Mouse (Mus musculus) cortical plate, adult 2 months (tissue): ENCODE results near the gene Zscan18.

Source experiments
- CTCF ChIP-seq: fragments of 200-500 bp; IDR thresholded peaks from 2 replicates; pipeline ENCODE4 v1.5.1; 2011; ENCODE audit warnings: mild to moderate bottlenecking, control low read depth, low read length; ENCODE audit not compliant: insufficient read depth; ENCODE audit errors: extremely low read depth
- POLR2A ChIP-seq: fragments of 200-500 bp; IDR thresholded peaks from 2 replicates; pipeline ENCODE4 v1.6.1; 2011; ENCODE audit warnings: mild to moderate bottlenecking, low read length, control low read depth; ENCODE audit not compliant: insufficient read depth; ENCODE audit errors: extremely low read depth

GRCm38 (mm10) chr7:12803727-12804071, 264 bp upstream of the Zscan18 start:
- TF ChIP-seq CTCF (no peak), POLR2A (no peak; the same call in 1 of the 2 replicates)
